Mouse (Mus musculus): ENCODE data around the gene Glrx3.
"Not testable (repeated sequence)": the region's sequence is repeated elsewhere in the genome, so short reads cannot be mapped to it uniquely, and the experiment has no call there.

The Glrx3 gene

DNA sequence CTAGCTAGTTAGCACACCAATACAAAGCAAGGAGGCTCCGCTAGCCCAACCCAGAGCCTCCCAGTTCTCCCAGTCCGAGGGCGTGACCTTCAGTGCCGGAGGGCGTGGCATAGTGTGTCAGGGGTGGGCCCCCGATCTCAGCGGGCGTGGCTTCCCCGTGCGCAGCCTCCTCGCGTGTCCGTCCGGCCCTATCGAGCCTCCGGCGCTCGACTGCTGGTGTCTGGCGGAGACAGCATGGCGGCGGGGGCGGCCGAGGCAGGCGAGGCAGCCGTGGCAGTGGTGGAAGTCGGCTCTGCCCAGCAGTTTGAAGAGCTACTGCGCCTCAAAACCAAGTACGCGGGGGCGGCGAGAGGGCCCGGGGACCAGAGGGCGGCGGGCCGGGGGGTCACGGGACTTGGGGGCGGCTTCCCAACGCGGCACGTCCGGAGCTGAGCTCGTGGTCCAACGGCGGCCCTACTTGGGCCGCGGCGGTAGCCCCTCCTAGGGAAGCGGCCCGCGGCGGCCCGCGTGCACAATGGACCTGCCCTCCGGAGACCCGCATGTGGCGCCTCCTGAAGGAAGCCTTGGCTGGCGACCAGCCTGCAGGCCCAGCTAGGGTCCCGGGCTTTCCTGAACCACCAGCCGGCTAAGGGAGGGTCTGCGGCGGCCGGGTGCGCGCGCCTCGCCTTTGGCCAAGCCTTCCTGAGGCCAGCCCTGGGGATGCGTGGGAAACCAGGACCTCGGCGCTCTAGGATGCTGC, at the start of gene Glrx3:
TSS of gene Glrx3 (plus strand) at position 175 of the 739 bp plus-strand sequence.
- peak; percentile 83 for DNase-seq (ENCODE audit: low read depth, low spot score)

DNA sequence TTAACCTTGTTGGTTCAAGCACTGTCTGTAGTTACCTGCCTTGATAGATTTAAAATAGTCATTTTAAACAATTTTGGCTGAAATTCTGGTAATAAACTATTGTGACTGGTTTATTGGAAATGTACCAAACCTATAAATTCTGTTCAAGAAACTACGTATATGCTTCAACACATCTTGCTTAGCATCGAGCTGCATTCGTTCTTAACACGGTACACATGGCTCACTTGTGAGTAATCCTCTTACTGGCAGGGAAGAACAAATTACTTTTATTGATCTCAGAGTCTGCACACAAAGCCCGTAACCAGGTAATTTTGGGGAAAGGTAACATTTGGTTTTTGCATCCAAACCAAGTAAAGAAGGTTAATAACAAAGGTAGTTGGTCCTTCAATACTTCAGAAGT, 49.6 kb upstream of the Glrx3 start:
- no peak for DNase-seq (ENCODE audit: low read depth, low spot score)

DNA sequence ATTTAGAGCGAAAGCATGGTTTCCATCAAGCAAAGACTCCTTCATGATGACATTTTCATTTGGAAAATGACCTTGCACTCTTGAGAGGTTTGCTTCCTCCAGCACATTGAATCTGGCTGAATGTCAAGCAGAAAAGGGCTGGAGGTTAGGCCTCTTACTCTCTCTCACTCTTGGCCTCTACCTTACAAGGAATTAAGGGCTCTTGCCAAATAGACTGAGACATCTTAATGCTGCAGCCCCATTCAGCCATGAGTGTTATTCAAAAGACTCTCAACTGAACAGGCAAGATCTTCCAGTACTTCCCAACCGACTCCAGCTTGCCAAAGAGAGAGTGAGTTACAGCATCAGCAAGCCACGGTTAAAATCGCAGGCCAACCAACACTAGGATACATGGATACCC, 42.0 kb upstream of the Glrx3 start:
- DNase-seq (ENCODE audit: low read depth, low spot score), result no peak

DNA sequence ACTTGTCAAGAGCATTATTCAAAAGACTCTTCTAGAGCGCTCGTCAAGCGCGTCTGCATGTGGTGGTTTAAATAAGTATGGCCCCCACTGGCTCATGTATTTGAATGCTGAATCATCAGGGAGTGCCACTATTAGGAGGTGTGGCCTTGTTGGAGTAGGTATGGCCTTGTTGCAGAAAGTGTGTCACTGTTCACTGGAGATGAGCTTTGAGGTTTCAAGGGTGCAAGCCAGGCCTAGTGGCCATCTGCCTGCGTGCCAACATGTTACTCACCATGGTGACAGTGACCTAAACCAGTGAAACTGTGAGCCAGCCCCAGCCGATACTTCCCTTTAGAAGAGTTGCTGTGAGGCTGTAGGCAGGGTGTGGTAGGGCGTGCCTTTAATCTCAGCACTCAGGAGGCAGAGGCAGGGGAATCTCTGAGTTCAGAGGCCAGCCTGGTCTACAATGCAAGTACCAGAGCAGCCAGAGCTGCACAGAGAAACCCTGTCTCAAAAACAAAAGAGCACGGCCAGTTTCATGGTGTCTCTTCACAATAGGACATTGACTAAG, 40.0 kb upstream of the Glrx3 start:
- no peak for DNase-seq (ENCODE audit: low read depth, low spot score)

DNA sequence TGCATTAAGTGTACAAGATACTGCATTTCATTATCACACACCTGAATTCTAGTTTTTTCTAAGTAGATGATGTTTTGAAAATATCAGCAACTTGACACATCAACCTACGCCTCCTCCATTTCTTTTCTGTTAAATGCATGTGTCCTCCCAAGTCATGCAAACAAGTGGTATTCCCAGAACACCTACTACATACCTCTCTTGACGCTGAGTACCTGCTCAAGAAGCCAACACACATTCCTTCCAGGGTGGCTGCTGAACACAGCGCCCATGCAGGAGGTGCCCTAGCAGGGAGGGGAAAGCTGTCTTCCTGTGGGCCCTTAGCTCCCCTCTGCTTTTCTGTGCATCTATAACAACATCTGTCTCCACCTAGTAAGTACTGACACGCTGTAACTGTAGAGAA, 38.4 kb upstream of the Glrx3 start:
- DNase-seq (ENCODE audit: low read depth, low spot score), result no peak

DNA sequence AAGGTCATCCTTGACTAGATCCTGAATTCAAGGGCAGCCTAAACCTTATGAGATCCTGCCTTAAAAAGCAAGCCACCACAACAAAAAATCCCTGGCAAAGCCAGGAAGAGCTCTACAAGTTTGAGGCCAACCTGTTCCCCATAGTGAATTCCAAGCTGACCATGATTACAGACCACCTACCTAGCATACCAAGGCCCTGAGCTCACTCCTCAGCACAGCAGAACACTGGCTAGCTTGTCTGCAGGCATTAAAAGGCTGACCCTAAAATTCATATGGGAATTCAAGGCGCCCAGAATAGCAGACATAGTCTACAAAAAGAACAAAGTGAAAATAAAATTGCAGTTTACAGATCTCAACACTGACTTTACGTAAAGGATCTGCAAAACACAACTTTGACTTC, 33.3 kb upstream of the Glrx3 start:
- no peak for DNase-seq (ENCODE audit: low read depth, low spot score)

DNA sequence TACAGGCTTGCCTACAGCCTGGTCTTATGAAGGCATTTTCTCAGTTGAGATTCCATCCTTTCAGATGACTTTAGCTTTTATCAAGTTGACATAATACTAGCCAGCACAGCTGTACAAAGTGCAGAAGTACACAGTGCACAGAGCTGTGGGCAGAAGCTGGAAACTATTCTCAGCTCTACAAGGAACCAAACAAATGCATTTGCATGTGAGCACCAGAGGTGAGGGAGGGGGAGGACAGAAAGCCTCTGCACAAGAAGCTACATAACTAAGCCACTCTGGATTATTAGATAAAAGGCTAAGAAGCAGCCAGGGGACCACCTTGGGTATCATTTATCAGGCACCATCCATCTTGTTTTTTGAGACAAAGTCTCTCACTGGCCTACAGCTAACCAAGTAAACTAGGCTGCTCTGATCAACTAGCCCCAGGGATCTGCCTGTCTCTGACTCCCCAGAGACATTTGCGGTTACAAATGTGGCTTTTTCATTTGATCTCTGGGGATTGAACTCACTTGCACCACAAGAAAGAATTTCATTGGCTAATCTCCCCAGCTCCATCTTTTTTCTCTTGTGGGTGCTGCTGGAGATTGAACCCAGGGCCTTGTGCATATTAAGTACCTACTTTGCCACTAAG, 29.9 kb upstream of the Glrx3 start:
- DNase-seq (ENCODE audit: low read depth, low spot score), result no peak

DNA sequence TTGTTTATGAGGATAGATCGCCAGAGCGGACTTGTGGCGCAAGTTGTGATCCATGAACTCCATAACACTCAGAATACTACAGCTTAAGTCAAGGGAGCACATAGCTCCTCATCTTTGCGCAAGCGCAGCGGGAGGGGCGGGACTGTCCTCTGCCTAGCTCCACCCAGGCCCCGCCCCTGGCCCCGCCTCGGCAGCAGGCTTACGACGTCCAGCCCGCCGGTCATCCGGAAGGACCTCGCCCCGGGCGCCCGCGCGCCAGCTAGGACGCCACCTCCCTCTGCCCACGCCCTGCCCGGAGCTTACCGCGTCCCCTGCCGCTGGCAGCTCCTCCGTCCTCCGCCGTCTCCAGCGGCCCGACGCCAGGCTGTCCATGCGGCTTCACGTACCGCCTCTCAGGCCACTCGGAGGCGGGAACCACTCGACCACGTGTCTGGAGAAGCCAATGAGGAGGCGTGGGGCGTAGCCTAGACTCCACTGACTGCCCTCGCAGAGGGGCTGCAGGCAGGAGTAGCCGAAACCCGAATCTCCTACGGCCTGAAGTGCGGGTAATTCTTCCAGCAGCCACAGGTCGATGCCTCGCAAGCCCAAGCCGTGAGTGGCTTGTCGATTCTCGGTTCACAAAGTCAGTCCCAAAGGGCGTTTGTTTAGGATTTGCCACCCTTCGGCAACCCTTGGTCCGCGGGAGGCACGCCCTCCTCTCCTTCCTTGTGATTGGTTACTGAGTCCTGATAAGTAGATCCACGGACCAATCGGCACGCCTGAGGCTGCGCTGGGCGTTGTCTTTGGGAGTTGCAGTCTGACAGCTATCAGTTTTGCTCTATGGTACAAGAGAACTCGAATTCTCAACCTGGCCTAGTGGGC, 26.8 kb upstream of the Glrx3 start, which contains the start of gene 9430038I01Rik:
TSS of gene 9430038I01Rik (minus strand) at position 426 of the 861 bp plus-strand sequence.
- DNase-seq (ENCODE audit: low read depth, low spot score), result peak; percentile 86

DNA sequence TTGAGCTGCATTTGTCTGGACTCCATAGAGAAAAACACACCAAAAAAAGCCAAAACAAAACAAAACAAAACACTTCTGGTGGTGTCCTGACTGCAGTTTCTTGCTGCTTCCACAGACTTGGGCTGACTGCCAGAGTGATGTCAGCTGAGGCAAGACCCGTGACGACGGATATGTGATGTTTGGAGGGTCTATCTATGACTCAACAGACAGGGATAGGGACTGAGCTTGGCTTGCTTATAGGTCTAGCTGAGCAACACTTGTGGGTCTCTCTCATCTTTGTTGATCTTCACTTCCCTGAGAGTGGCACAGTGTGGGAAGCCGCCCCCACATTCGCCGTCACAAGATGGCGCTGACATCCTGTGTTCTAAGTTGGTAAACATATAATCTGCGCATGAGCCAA, 22.7 kb upstream of the Glrx3 start:
- DNase-seq (ENCODE audit: low read depth, low spot score), result no peak

DNA sequence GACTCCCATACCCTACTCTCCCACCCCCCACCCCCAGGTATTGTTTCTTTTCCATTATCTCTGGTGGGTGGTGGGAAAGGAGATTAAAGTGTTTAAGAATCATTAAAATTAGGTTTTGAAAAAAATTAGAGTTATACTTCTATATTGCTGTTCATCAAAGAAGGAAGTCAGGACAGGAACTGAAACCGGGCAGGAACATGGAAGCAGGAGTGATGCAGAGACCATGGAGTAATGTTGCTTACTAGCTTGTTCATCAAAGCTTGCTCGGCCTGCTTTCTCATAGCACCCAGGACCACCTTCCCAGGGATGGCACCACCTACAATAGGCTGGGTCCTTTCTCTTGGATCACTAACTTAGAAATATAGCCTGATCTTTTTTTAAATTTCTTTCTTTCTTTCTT, 16.9 kb upstream of the Glrx3 start:
- DNase-seq (ENCODE audit: low read depth, low spot score), result no peak

DNA sequence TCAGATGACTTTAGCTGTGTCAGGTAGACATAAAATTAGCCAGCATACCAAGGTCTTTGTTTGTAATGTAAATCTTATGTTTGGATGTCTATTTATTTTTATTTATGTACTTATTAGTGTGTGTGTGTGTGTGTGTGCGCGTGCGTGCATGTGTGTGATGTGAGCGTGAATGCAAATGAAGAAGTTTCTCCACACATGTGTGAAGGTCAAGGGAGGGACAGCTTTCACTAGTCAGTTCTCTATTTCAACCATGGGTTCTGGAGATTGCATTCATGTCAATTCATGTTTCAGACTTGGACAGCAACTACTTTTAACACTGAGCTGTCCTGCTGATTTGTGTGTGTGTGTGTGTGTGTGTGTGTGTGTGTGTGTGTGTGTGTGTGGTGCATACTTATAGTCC, 16.2 kb upstream of the Glrx3 start:
- no peak for DNase-seq (ENCODE audit: low read depth, low spot score)

DNA sequence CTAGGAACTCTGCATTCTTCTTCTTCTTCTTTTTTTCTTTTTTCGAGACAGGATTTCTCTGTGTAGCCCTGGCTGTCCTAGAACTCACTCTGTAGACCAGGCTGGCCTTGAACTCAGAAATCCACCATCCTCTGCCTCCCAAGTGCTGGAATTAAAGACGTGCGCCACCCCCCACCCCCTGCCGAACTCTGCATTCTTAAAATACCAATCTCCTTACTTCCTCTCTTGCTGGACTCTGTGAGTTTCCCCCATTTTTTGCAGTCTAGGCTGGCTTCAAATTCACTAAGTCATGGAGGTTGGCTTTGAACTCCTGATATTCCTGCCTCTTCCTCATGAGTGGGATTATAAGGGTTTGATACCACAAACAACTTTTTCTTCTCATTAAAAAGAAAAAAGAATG, 10.7 kb upstream of the Glrx3 start:
- DNase-seq (ENCODE audit: low read depth, low spot score), result no peak

DNA sequence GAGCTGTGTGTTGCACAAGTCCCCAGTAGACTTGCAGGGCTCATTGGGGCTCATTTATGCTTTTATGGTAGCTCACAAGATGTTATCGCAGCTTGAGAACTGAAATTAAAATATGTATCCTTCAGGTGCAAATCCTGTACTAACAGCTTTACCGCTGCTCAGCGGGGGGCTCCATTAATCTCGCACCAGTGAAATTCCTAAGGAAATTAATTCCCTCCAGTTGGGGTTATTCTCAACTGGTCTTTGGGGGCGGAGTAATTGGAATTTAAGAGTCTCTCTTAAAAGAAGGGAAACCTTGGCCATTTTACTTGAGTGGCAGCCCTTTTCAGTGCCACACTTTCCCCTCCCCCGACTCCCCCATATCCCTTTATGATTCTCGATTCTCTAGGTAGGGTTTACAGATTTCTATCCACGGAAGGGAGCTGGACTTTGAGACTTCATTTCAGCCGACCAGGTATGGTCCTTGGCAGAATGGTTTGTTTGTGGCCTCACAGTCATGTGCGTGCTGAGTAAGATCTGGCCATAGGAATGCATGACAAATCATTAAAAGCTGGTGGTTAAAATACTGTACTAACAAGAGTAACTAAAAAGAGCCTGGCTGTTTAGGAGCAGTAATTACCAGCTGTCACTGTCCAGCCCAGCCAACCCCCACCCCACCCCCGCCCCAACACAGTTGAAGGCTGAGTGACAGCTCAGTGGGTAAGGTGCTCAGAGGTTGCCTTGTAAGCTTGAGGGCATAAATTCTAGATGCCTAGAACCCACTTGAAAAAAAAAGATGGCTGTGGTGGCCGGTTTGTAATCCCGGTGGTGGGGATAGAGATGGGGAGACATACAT, 5.4 kb upstream of the Glrx3 start:
- DNase-seq (ENCODE audit: low read depth, low spot score), result no peak

DNA sequence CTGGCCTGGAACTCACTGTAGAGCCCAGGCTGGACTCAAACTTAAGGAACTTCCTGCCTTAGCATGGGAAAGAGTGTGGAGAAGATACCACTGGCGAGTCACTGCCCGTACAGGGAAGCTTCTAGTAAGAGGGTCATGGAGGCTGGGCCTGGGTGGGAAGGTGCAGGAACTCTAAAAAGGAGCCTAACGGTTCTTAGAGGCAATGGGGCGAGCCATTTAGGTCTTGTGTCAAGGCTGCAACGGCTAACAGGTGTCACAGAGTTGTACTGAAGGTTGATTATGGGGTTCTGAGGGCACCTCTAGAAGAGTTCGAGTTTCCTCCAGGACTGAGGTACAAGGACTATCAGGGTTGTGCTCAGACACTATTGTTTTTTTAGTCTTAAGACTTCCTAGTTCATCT, 513 bp upstream of the Glrx3 start:
- DNase-seq (ENCODE audit: low read depth, low spot score), result no peak

DNA sequence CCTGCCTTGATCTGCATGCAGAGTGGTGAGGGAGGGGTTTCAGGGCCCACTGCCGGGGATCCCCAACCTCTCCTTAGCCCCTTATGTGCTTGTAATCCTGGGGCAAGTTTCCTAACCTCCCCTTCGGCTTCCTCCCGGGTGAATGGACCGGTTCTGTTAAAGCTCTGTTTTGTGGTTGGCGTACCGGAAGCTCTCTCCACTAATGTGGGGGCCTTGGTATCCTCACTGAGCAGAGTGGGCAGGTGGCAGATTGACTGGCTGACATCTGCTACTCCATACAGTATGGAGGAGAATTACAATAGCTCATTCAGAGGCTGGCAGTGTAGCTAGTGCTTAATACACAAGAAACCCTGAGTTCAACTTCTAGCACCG, 751 bp downstream of the Glrx3 start:
- DNase-seq (ENCODE audit: low read depth, low spot score), result no peak

DNA sequence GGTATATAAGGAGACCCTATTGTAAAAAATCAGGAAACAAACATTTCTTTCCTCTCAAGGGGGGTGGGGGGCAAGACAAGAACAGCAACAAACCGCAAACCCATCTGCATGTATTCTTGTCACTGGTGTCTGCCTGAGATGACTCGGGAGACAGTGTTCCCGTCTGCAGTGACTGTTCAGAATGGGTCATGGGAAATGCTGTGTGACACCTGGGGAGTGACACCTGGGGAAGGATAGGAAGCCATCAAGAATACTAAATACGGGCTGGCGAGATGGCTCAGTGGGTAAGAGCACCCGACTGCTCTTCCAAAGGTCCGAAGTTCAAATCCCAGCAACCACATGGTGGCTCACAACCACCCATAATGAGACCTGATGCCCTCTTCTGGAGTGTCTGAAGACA, 1.5 kb downstream of the Glrx3 start:
- DNase-seq (ENCODE audit: low read depth, low spot score), result not testable (repeated sequence)

DNA sequence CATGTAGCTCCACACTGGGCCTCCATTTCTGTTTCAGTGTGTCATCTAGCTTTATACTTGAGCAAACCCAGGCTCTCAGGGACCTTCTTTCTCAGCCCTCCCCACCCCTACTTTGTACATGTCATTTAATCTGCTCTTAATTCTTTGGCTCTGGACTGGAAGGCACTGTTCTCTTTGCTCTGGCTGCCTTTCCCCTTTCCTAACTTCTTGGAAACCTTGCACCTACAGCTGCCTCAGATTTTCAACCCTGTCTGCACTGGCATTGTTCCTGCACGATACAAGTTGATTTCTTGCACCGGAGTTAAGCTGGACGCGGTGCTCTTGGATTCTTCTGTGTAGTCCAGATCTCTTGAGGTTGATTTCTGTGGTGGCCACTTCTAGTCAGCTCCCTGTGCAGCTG, 5.5 kb downstream of the Glrx3 start:
- DNase-seq (ENCODE audit: low read depth, low spot score), result no peak

DNA sequence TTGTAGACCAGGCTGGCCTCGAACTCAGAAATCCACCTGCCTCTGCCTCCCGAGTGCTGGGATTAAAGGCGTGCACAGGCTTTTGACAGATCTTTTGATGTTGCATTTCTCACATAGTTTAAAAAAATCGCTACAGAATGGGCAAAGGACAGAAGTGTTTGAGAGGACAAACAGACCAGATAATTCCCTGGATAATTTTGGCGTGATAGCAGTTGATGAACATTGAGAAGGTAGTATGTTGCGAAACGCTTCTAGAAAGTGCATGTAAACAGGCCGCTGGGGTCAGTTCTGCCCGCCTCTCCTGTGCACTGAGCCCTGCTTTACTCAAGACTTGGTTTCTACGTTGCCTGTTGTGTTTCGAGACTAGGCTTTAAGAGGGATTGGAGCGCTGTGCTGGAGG, 7.9 kb downstream of the Glrx3 start:
- DNase-seq (ENCODE audit: low read depth, low spot score), result no peak

DNA sequence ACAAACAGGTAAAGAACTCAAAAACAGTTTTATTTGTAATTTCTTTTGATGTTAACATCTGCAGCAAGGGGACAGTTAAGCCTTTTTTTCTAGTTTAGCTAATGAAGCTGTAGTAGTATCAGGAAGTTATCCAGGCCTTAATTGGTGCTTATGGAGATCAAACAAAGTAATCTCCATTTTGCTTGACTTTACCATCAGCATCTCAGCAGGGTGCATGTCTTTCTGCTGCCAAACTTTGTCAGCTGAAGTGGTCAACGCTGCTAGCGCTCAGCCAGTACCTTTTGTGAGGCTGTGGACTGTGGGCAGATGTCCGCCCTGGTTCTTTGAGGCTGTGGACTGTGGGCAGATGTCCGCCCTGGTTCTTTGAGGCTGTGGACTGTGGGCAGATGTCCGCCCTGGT, 24.0 kb downstream of the Glrx3 start:
- DNase-seq (ENCODE audit: low read depth, low spot score), result no peak

DNA sequence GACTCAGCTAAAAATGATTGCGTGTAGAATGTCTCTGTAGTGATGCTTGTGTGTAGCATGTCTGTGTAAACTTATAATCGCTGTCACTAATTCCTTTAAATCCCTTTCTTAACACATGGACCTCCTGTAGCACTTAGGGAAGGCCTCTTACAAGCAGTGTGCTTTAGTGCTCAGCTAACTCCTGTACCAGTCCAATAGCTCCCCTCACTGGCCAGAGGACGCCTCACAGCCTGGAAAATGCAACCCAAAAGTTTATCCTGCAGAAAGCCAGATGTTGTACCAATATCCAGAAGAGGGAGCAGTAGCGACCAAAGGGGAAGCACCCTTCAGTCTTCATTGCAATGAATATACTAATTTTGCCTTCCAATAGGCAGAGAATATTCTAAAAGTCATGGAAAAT, 30.8 kb downstream of the Glrx3 start:
- peak; percentile 28 for DNase-seq (ENCODE audit: low read depth, low spot score)

DNA sequence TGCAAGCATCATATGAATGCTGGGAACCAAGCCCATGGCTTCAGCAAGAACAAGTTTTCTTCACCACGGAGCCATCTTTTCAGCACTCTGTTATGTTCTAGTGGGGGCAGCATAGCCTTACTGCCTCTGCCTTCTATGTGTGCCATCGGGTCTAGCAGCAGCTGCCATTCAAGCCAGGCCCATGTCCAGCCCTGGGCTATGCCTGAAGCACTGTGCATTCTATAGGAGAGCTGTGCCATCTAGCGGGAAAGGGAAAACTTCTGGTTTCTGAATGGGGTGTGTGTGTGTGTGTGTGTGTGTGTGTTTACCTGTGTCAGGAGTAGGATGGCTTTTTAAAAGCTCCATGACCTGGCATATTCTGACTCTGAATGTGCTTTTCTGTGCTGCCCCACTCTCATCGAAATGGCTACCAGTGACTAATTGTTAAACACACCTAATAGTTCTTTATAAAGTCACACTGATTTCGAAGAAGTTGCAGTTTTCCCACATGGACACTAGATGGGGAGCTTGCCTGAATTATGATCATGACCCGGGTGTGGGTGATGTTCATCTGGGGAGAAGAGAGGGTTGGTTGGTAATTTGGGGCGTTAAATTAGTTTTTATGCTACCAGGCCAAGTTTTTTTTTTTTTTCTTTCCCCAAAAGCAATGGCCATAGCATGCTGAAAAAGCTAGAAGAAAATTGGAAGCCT, 34.2 kb downstream of the Glrx3 start:
- DNase-seq (ENCODE audit: low read depth, low spot score), result no peak
